Mouse (Mus musculus) embryonic facial prominence, embryonic 14.5 days (tissue): ENCODE measurements around the gene Atp1b2. TPM values are rescaled to one million over a fixed set of nuclear protein-coding genes. Genes with fewer than 3 reads are reported as not detected.
A peak's percentile ranks its signal among the peaks of the same experiment; 100 is the strongest.

Experiments used
- ATAC-seq: fragments of 200-750 bp; cut with Nextera tagmentation; 2 replicates; pipeline ENCODE4 v1.8.0; 2017; ENCODE audit warnings: low read depth, moderate number of reproducible peaks, moderate TSS enrichment
- DNase-seq: peaks from one replicate; pipeline ENCODE4 v3.0.0-alpha.2; 2015; ENCODE audit warnings: low spot score
- H3K27ac ChIP-seq: fragments of 300-500 bp; sonication (generic); replicated peaks from 2 replicates; pipeline ENCODE4 v1.5.1; 2014; ENCODE audit warnings: low read depth, mild to moderate bottlenecking, low read length, moderate library complexity
- H3K27me3 ChIP-seq: fragments of 300-500 bp; sonication (generic); replicated peaks from 2 replicates; pipeline ENCODE4 v1.6.1; 2014; ENCODE audit warnings: low read length; ENCODE audit not compliant: control insufficient read depth, insufficient read depth
- H3K36me3 ChIP-seq: fragments of 300-500 bp; sonication (generic); 2 replicates; pipeline ENCODE4 v1.6.1; 2014; ENCODE audit warnings: low read length, mixed read lengths; ENCODE audit not compliant: control insufficient read depth, insufficient read depth
- H3K4me1 ChIP-seq: fragments of 300-500 bp; sonication (generic); 2 replicates; pipeline ENCODE4 v1.6.1; 2014; ENCODE audit warnings: antibody characterized with exemption, low read length; ENCODE audit not compliant: control insufficient read depth, insufficient read depth
- H3K4me2 ChIP-seq: fragments of 300-500 bp; sonication (generic); 2 replicates; pipeline ENCODE4 v1.6.1; 2014; ENCODE audit warnings: low read depth, mild to moderate bottlenecking, low read length, moderate library complexity, mixed read lengths
- H3K4me3 ChIP-seq: fragments of 300-500 bp; sonication (generic); 2 replicates; pipeline ENCODE4 v1.5.1; 2014; ENCODE audit warnings: low read depth, mild to moderate bottlenecking, low read length
- H3K9ac ChIP-seq: fragments of 300-500 bp; sonication (generic); 2 replicates; pipeline ENCODE4 v1.6.1; 2014; ENCODE audit warnings: low read depth, mild to moderate bottlenecking, low read length, moderate library complexity, mixed read lengths
- H3K9me3 ChIP-seq: fragments of 300-500 bp; sonication (generic); 2 replicates; pipeline ENCODE4 v1.6.1; 2016; ENCODE audit warnings: low read length; ENCODE audit not compliant: control insufficient read depth
- WGBS: fragments of 180-500 bp; shearing (Covaris S2); extraction: QIAGEN DNeasy Blood & Tissue Kit; methylation state at CpG from one replicate; pipeline ENCODE4 v1.1.7; 2014; 5-methylcytosine and 5-hydroxymethylcytosine counted together
- polyA plus RNA-seq: library from polyadenylated mRNA; unstranded; fragments of >200 nt; fragmentation: Nextera tagmentation; extraction: Ambion mirVana; gene quantifications from 2 replicates; pipeline ENCODE4 v1.2.1, GENCODE M21; 2014

Gene Atp1b2
- polyA plus RNA-seq, 1 experiment from 2014 or later, result 17.7 TPM

DNA sequence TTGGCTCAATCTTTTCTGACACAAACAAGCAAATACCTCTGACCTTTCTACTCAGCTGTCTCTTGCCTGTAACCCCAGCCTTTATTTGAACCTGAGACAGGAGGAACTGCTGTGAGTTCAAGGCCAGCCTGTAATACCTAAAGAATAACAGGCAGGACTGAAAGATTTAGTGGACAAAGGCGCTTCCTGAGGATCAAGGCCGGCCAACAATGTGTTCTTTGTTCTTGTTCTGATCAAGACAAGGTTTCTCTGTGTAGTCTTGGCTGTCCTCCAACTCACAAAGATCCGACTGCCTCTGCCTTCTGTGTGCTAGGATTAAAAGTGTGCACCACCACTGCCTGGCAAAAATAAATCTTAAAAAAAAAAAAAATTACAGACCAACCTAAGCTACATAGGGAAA, 41.4 kb downstream of the Atp1b2 start:
- 49% methylated on average over 3 of the region's 3 CpGs for WGBS
- no peak overlapping the region for H3K27ac ChIP-seq
- H3K4me2 ChIP-seq, result no peak overlapping the region
- H3K27me3 ChIP-seq, result no peaks in the 10 kb centered on the region
- peaks cover 16% of the 10 kb centered on the region for H3K4me1 ChIP-seq
- ATAC-seq (no peak), DNase-seq (no peak)
- H3K9me3 ChIP-seq, result no peaks in the 10 kb centered on the region
- no peak overlapping the region for H3K9ac ChIP-seq
- no peak overlapping the region for H3K4me3 ChIP-seq
- H3K36me3 ChIP-seq, result peaks cover 48% of the 10 kb centered on the region

DNA sequence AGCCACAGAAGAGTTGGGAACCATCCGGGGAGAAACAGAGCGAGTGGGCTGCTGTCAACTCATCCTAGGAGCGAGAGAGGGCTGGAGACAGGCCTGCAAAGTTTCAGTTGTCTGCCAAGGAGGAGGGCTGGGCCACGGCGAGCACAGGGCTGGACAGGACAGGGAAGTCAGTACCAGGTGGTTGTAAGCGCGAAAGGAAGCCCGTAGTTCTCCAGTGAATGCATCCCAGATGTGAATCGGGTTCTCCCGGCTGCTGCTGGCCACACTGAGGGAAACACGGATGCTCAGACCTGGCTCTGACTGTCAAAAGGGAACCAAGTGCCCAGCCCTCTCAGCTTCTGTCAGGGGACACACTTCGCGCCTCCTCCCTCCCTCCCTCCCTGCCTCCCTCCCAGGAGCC, 42.4 kb downstream of the Atp1b2 start:
- no peak overlapping the region for H3K9ac ChIP-seq

DNA sequence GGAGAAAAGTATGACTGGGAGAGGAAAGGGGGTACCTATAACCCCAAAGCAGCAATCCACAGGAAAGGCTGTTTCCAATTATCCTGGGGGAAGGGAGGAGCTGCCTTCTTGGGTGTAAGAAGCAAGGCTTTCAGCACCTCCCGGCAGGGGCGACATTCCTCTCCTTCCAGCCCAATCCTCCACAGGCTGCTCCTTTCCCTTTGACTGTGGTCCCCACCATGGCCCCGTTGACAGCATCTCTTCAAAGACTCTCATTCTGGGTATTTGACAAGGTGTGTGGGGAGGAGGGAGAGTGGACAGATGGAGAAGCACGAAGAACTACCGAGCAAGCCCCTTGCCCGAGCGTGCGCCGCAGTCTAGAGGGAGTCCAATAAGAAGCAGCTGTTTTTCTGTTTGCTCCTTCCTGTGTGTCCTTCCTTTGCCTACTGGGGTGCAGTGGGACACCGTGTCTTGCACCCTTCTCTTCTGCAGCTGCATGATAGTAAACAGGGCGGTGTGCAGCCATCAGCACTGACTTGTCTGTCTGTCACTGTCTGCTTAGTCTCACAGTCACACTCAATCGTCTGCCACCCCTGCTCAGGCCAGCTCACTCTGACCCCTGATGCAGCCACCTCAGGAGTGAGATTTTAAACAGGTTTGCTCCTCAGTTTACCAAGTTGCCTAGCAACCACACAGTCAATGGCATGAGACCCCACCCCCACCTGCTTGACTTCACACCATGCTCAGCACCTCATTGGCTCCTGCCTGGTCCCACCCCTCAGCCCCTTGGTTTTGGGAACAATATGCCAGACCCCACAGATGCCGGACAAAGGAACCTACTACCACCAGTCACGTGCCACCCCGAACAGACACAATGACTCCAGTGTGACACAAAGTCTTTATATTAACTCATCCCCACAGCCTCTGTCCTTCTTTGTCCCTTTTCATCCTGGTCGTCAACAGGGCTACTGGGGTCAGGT, 44.6 kb downstream of the Atp1b2 start:
- peak overlapping the region; percentile 81 for H3K27ac ChIP-seq
- H3K4me3 ChIP-seq, result peak overlapping the region; percentile 76
- no peaks in the 10 kb centered on the region for H3K9me3 ChIP-seq
- H3K4me1 ChIP-seq, result peaks cover 24% of the 10 kb centered on the region
- H3K36me3 ChIP-seq, result peaks cover 30% of the 10 kb centered on the region
- peak; percentile 67 for DNase-seq
- 16% methylated on average over 16 of the region's 16 CpGs for WGBS
- H3K27me3 ChIP-seq, result no peaks in the 10 kb centered on the region
- peak; percentile 16; the same call in 1 of the 2 replicates for ATAC-seq
- H3K4me2 ChIP-seq, result peak overlapping the region; percentile 95
- H3K9ac ChIP-seq, result peak overlapping the region; percentile 27

More for the DNA sequence above, 42.4 kb downstream of the Atp1b2 start:
- Histone ChIP-seq H3K27ac (no peak overlapping the region), H3K4me3 (no peak overlapping the region), H3K9me3 (no peaks in the 10 kb centered on the region), H3K27me3 (no peaks in the 10 kb centered on the region), H3K4me2 (no peak overlapping the region), H3K4me1 (peaks cover 24% of the 10 kb centered on the region), H3K36me3 (peaks cover 46% of the 10 kb centered on the region)
- WGBS, result 47% methylated on average over 11 of the region's 13 CpGs
- no peak for DNase-seq
- ATAC-seq, result no peak

DNA sequence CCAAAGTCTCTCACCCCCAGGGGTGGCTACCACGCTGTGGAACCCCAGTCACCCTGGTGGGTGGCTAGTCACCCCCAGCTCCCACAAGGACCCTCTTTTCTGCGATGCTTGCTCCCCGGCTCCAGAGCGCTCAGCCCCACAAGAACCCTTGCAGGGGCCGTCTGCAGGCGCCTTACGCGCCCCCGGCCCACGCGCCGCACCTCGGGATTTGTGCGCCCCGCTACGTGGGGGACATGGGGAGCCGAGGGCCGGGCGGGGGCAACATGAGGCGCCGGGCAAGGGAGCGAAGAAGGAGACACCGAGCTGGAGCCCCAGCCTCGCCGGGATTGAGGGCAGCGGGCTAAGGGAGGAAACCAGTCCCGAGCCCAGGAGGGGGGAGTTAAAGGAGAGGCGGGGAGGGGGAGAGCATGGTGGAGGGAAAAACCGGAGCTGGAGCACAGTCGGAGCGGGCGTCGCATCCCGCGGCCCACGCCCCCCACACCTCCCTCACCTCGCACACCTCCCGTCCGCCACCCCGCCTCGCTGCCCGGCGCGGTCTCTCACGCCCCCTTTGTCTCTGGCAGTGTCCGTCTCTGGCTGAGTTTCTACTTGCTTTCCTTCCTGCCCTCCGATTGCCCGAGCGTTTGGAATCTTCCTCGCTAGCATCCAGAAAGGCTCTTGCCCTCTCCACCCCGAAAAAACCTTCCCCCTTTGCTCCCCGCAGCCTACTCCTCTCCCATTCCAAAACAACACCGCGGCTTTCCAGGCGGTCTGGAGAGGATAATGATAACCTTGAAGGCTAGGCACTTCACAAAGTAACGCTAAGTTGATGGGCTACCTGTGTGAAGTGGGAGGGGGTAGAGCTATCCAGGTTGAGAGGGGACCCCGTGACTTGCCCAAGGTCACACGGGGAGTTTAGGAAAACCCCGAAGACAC, 45.6 kb downstream of the Atp1b2 start, which contains the start of gene Efnb3:
Gene Efnb3 (minus strand): TSS at position 355 of the 915 bp plus-strand sequence.
- H3K4me2 ChIP-seq, result peak within 1 kb of the TSS; percentile 95
- DNase-seq (peak; percentile 86), ATAC-seq (peak; percentile 81)
- peaks cover 24% of the 10 kb centered on the region for H3K4me1 ChIP-seq
- peak within 1 kb of the TSS; percentile 76 for H3K4me3 ChIP-seq
- H3K9ac ChIP-seq, result peak within 1 kb of the TSS; percentile 87
- H3K27ac ChIP-seq, result peak within 1 kb of the TSS; percentile 81
- H3K9me3 ChIP-seq, result no peaks in the 10 kb centered on the region
- H3K36me3 ChIP-seq, result peaks cover 27% of the 10 kb centered on the region
- H3K27me3 ChIP-seq, result no peaks in the 10 kb centered on the region
- WGBS, result under 1% methylated on average over 46 of the region's 59 CpGs

DNA sequence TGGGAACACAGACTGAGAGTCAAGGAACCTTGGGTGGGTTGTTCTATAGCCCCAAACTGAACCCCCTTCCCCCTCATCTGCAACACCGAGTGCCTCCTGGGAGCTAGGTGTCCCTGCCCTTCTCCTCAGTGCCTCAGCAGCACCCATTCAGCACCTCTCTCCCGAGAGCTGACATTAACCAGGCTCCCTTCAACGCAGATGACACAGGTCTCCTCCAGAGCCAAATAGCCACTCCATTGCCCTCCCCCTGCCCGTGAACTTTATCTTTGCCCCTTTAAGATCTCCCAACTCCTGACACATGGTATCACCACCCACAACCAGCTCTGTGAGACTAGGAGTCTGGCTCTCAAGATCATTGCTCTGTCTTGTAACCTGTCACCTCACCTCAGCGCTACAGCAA, 46.6 kb downstream of the Atp1b2 start:
- Histone ChIP-seq H3K4me2 (peak overlapping the region; percentile 95), H3K4me1 (peaks cover 24% of the 10 kb centered on the region), H3K36me3 (peaks cover 20% of the 10 kb centered on the region), H3K27ac (no peak overlapping the region), H3K9ac (peak overlapping the region; percentile 87), H3K9me3 (no peaks in the 10 kb centered on the region), H3K27me3 (no peaks in the 10 kb centered on the region), H3K4me3 (peak overlapping the region; percentile 76)
- 10% methylated on average over 5 of the region's 5 CpGs for WGBS
- no peak for ATAC-seq
- no peak for DNase-seq

DNA sequence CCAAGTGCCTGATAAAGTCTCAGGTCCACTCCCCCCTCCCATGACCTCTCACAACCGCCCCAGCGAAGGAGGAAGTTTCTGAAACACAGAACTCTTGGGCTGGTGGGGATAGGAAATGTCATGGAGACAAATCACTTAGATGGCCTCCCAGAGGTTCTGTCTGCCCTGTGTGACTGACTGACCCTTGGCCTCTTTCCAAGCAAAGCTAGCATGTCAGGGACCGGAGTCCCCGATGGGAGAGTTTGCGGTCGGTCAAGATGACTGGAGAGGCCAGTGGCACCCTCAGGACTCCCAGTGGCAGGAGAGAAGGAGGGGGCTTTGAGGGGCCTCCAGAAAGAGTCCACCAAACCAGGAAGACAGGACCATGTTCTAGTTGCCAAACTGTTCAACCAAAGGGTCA, 47.0 kb downstream of the Atp1b2 start:
- Histone ChIP-seq H3K9ac (peak overlapping the region; percentile 87), H3K27ac (no peak overlapping the region), H3K4me2 (peak overlapping the region; percentile 95), H3K4me1 (peaks cover 24% of the 10 kb centered on the region), H3K4me3 (peak overlapping the region; percentile 76), H3K9me3 (no peaks in the 10 kb centered on the region), H3K27me3 (no peaks in the 10 kb centered on the region), H3K36me3 (peaks cover 17% of the 10 kb centered on the region)
- 37% methylated on average over 6 of the region's 6 CpGs for WGBS
- DNase-seq, result no peak
- no peak for ATAC-seq

DNA sequence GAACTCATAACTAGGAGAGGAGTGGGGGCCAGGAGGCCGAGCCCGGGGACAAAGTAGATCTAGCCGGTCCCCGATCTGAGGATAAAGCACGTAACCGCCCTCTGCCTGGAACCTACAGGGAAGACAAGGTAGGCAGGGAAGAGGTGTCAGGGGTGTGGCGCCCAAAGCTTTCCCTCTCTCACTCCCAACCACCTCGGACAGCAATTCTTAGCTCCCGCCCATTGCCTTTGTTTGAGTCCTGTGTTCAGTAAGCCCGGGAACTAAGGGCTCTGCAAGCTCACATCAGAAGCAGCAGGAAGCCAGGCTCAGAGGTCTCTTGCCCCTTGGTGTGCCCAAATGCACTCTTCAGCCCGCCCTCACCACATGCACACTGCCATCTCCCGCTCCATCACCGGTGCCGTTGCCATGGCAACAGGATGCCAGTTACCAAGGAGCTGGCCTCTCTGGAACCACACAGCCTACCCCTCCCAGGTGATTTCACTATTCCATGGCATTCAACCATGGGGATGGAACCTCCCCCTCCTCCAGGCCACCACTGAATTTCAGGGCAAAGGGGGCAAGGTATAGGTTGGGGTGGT, 48.3 kb downstream of the Atp1b2 start:
- 38% methylated on average over 14 of the region's 14 CpGs for WGBS
- no peaks in the 10 kb centered on the region for H3K27me3 ChIP-seq
- H3K4me1 ChIP-seq, result peaks cover 27% of the 10 kb centered on the region
- H3K27ac ChIP-seq, result no peak overlapping the region
- H3K9ac ChIP-seq, result no peak overlapping the region
- H3K4me2 ChIP-seq, result peak overlapping the region; percentile 95
- DNase-seq, result no peak
- ATAC-seq, result no peak
- H3K4me3 ChIP-seq, result no peak overlapping the region
- H3K9me3 ChIP-seq, result no peaks in the 10 kb centered on the region
- peaks cover 15% of the 10 kb centered on the region for H3K36me3 ChIP-seq

DNA sequence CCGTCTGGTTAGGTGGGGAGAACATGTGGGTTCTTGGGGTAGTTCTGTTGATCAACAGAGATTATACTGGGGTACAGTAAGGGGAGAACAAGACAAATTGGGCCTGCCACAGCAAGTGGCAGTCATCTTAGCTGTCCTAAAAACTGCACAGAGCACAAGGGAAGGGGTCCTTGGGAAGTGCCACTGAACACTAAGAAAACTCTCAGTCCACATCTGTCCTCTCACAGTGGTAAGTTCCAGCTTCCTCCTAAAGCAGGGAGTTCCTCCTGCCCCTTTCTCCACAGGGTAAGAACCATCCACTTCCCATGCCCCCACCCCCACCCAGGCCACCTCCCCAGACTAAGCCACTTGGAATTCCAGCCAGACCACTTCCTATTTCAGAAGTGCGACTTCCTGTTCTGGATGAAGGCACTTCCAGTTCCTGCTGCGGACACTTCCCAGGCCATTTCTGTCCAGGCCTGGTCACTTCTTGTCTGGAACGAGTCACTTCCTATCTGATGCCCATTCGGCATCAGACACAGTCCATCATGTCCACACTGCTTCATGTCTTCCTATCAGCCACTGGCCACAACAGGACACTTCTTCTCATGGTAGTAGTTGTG, 51.1 kb downstream of the Atp1b2 start:
- Histone ChIP-seq H3K27ac (no peak overlapping the region), H3K36me3 (0 out of 2 replicates have a peak, but pooled peaks cover 6% of the 10 kb centered on the region), H3K9ac (no peak overlapping the region), H3K4me3 (no peak overlapping the region), H3K9me3 (no peaks in the 10 kb centered on the region), H3K4me1 (peaks cover 11% of the 10 kb centered on the region), H3K4me2 (no peak overlapping the region), H3K27me3 (no peaks in the 10 kb centered on the region)
- 83% methylated on average over 5 of the region's 5 CpGs for WGBS
- ATAC-seq, result no peak
- DNase-seq, result no peak
